Mouse (Mus musculus) heart, embryonic 13.5 days (tissue): ENCODE measurements around the gene Ank. TPM values are rescaled to one million over a fixed set of nuclear protein-coding genes. Genes with fewer than 3 reads are reported as not detected.
"Not testable (repeated sequence)": the region's sequence is repeated elsewhere in the genome, so short reads cannot be mapped to it uniquely, and the experiment has no call there.

Experiments
- ATAC-seq: fragments of 200-750 bp; cut with Nextera tagmentation; 2 replicates; pipeline ENCODE4 v1.8.0; 2017; ENCODE audit warnings: moderate TSS enrichment; ENCODE audit not compliant: insufficient number of reproducible peaks, low FRiP score, low TSS enrichment; ENCODE audit errors: extremely low read depth
- H3K27ac ChIP-seq: fragments of 300-500 bp; sonication (generic); replicated peaks from 2 replicates; pipeline ENCODE4 v1.5.1; 2015; ENCODE audit warnings: moderate library complexity, mild to moderate bottlenecking, inconsistent platforms
- H3K27me3 ChIP-seq: fragments of 300-500 bp; sonication (generic); replicated peaks from 2 replicates; pipeline ENCODE4 v1.6.1; 2015; ENCODE audit warnings: mild to moderate bottlenecking, inconsistent platforms
- H3K36me3 ChIP-seq: fragments of 300-500 bp; sonication (generic); 2 replicates; pipeline ENCODE4 v1.6.1; 2015; ENCODE audit warnings: mild to moderate bottlenecking, inconsistent platforms
- H3K4me1 ChIP-seq: fragments of 300-500 bp; sonication (generic); 2 replicates; pipeline ENCODE4 v1.6.1; 2015; ENCODE audit warnings: inconsistent platforms
- H3K4me2 ChIP-seq: fragments of 300-500 bp; sonication (generic); 2 replicates; pipeline ENCODE4 v1.6.1; 2015; ENCODE audit warnings: inconsistent platforms, mild to moderate bottlenecking, moderate library complexity
- H3K4me3 ChIP-seq: fragments of 300-500 bp; sonication (generic); 2 replicates; pipeline ENCODE4 v1.5.1; 2015; ENCODE audit warnings: moderate library complexity, mild to moderate bottlenecking, inconsistent platforms
- H3K9ac ChIP-seq: fragments of 300-500 bp; sonication (generic); 2 replicates; pipeline ENCODE4 v1.6.1; 2015; ENCODE audit warnings: inconsistent platforms, mild to moderate bottlenecking, moderate library complexity
- H3K9me3 ChIP-seq: fragments of 300-500 bp; sonication (generic); 2 replicates; pipeline ENCODE4 v1.6.1; 2016; ENCODE audit warnings: inconsistent platforms
- WGBS: fragments of 180-500 bp; shearing (Covaris S2); methylation state at CpG from one replicate; pipeline ENCODE4 v1.1.7; 2015; ENCODE audit warnings: mixed read lengths; 5-methylcytosine and 5-hydroxymethylcytosine counted together
- polyA plus RNA-seq: library from polyadenylated mRNA; unstranded; fragments of >200 nt; fragmentation: Nextera tagmentation; extraction: Ambion mirVana; gene quantifications from 2 replicates; pipeline ENCODE4 v1.2.1, GENCODE M21; 2015

Ank gene
- polyA plus RNA-seq, 1 experiment from 2014 or later = 9.1 TPM

DNA sequence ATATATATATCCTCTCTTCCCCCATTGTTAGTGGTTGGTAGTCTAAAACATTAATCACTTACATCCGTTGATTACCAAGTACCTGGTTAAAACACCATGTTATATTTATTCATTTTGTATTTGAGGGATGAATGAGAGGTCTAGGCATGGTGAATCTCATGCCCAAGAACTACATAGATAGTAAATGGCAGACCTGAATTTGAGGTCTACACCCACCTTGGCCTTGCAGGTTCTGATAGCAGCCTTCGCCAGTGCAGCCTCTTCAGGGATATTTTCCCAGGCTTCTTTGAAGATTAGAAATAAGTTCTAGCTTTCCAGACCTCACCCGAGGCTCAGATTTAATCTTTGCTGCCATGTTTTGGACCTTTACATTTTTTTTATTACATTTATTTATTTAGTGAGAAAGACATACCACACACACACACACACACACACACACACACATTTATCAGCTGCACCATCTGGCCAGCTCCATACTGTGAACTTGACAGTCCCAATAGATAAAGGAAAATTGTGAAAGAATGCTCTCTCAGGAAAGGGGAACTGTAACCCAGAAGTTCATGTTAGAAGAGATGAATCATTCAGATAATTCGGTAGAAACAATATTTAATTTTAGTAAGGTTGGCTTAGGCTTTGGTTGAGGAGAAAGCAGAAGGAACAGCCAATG, 2.5 kb downstream of the Ank start:
- ATAC-seq = no peak

DNA sequence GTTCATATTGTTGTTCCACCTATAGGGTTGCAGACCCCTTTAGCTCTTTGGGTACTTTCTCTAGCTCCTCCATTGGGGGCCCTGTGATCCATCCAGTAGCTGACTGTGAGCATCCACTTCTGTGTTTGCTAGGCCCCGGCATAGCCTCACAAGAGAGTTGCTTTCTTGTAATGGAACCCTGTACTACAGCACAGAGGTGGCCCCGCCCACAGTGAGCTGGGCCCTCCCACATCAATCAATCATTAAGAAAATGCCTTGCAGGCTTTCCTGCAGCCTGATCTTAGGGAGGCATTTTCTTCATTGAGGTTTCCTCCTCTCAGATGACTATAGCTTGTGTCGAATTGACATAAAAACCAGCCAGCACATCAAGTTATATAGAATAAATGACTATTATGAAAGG, 3.9 kb downstream of the Ank start:
- H3K36me3 ChIP-seq, H3K27me3 ChIP-seq, H3K4me3 ChIP-seq, H3K4me2 ChIP-seq, H3K9me3 ChIP-seq, H3K9ac ChIP-seq, H3K27ac ChIP-seq, ATAC-seq: not testable (repeated sequence)
- WGBS = 81% methylated on average over 3 of the region's 3 CpGs
- H3K4me1 ChIP-seq = peaks cover 21% of the 10 kb centered on the region

More for the DNA sequence above, 2.5 kb downstream of the Ank start:
- Histone ChIP-seq H3K27ac (no peak overlapping the region), H3K27me3 (no peaks in the 10 kb centered on the region), H3K9ac (no peak overlapping the region), H3K4me2 (no peak overlapping the region), H3K36me3 (no peaks in the 10 kb centered on the region; the same call in 1 of the 2 replicates), H3K4me1 (peaks cover 22% of the 10 kb centered on the region), H3K9me3 (peaks cover 3% of the 10 kb centered on the region; the same call in 1 of the 2 replicates), H3K4me3 (no peak overlapping the region)
- WGBS = 64% methylated on average over 4 of the region's 4 CpGs

DNA sequence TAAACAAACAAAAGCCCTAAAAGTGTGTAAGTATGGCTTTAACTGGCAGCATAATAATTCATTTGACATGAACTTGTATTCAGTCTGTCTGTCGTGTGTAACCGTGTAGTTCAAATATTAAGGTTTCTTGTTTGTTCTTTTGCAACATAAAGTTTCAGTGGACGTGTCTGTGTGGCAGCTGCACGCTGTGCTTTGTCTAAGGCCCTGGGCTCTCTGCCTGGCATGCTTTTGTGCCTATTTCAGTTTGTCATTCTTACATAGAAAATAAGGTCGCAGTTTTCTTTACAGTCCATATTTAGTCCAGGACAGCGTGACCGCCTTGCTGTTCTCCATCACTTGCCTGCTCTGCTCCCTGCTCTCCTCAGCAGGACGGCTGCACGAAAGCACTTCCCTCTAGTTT, 5.8 kb downstream of the Ank start:
- no peak overlapping the region for H3K9ac ChIP-seq
- H3K36me3 ChIP-seq = no peaks in the 10 kb centered on the region; the same call in 1 of the 2 replicates
- ATAC-seq = no peak
- 85% methylated on average over 9 of the region's 9 CpGs for WGBS
- H3K4me3 ChIP-seq = no peak overlapping the region
- H3K4me2 ChIP-seq = no peak overlapping the region
- H3K27me3 ChIP-seq = no peaks in the 10 kb centered on the region
- H3K4me1 ChIP-seq = peaks cover 34% of the 10 kb centered on the region
- peaks cover 3% of the 10 kb centered on the region; the same call in 1 of the 2 replicates for H3K9me3 ChIP-seq
- no peak overlapping the region for H3K27ac ChIP-seq

DNA sequence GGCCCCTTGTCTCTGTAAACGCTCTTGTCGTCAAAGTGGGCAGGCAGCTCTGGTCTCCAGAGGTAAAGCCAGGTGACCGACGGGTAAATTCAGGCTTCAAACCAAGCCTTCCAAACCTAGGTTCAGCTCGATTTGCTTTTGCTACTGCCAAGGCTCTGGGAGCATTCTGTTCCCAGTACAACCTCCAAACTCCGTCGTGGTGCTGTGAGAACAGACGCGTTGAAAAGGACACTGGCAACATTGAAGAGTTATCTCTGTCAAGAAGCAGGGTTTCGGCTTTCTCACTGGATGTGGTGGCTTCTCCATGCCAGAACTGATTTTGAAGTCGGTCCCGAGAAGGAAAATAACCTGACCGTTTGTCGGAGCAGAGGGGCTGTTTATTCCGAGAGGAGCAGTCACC, 9.5 kb downstream of the Ank start:
- no peaks in the 10 kb centered on the region for H3K27me3 ChIP-seq
- no peak overlapping the region for H3K27ac ChIP-seq
- H3K4me2 ChIP-seq = peak overlapping the region; percentile 48
- peak overlapping the region; percentile 44; the same call in 1 of the 2 replicates for H3K9ac ChIP-seq
- H3K4me1 ChIP-seq = peaks cover 43% of the 10 kb centered on the region
- H3K4me3 ChIP-seq = peak overlapping the region; percentile 9; the same call in 1 of the 2 replicates
- H3K9me3 ChIP-seq = peaks cover 3% of the 10 kb centered on the region; the same call in 1 of the 2 replicates
- ATAC-seq = no peak
- no peaks in the 10 kb centered on the region; the same call in 1 of the 2 replicates for H3K36me3 ChIP-seq
- WGBS = 55% methylated on average over 15 of the region's 15 CpGs

DNA sequence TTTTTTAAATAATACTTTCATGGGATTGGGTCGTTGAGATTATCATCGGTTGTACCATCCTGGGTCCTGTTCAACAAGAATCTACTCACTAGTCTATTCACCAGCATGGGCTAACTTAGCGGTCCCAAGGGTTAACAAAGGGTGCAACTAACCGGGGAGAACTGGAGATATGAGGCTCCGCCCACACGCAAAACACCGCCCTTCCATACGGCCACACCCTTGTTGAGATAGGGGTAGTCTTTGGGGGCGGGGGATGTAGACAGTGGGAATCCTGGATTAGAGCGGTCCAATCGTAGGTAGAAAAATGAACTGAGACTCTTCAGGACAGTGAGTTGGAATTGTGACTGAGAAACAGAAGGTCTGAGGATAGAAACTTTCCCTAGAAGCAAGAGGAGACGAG, 10.2 kb downstream of the Ank start:
- peak overlapping the region; percentile 48 for H3K4me2 ChIP-seq
- H3K4me1 ChIP-seq = peaks cover 47% of the 10 kb centered on the region
- ATAC-seq = no peak
- WGBS = 62% methylated on average over 12 of the region's 12 CpGs
- H3K36me3 ChIP-seq = no peaks in the 10 kb centered on the region
- no peak overlapping the region for H3K9ac ChIP-seq
- H3K9me3 ChIP-seq = no peaks in the 10 kb centered on the region
- H3K4me3 ChIP-seq = no peak overlapping the region
- no peak overlapping the region for H3K27ac ChIP-seq
- H3K27me3 ChIP-seq = no peaks in the 10 kb centered on the region

DNA sequence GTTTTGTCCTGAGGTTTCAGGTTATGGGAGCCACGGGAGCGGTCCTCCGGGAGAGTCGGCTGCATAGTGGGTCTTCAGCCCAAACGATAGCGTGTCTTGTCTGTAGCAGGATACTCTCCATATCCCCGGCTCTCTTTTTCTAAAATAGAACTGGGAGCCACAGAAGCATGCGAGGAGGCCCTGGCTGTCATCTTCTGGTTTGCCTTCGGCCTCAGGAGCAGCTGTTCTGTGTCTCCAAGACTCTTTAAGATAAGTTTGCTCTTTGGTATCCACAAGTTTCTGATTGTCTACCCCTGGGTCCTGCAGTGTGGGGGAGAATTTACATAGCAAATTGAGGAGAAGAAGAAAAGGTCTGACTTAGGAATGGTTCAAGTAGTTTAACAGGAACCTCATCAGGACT, 10.7 kb downstream of the Ank start:
- no peak for ATAC-seq
- Histone ChIP-seq H3K27ac (no peak overlapping the region), H3K36me3 (no peaks in the 10 kb centered on the region), H3K4me3 (no peak overlapping the region), H3K4me2 (peak overlapping the region; percentile 48), H3K27me3 (no peaks in the 10 kb centered on the region), H3K9me3 (no peaks in the 10 kb centered on the region), H3K9ac (no peak overlapping the region; the same call in 1 of the 2 replicates), H3K4me1 (peaks cover 52% of the 10 kb centered on the region)
- WGBS = 58% methylated on average over 9 of the region's 9 CpGs

DNA sequence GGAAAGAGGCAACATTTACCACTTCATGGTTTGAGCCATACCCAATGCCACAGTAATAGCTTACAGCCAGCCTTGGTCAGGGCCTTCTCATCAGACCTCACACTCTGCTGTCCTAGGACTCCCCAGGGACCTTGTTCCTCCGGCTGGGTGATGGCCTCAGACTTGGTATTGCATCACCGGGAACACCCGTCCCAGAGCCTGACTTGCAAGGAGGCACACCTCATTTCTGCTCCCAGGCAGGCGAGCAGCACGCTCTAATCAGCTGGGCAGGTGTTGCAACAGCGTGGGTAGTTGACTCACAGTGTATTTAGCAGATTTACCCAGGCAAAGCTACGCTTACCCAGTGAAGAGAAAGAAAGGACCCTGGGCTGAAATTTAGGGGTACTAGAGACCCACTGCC, 11.2 kb downstream of the Ank start:
- Histone ChIP-seq H3K36me3 (no peaks in the 10 kb centered on the region), H3K4me3 (no peak overlapping the region), H3K9ac (no peak overlapping the region), H3K27me3 (no peaks in the 10 kb centered on the region), H3K4me1 (peaks cover 55% of the 10 kb centered on the region), H3K27ac (no peak overlapping the region), H3K4me2 (no peak overlapping the region), H3K9me3 (no peaks in the 10 kb centered on the region)
- ATAC-seq = no peak
- 69% methylated on average over 7 of the region's 7 CpGs for WGBS

DNA sequence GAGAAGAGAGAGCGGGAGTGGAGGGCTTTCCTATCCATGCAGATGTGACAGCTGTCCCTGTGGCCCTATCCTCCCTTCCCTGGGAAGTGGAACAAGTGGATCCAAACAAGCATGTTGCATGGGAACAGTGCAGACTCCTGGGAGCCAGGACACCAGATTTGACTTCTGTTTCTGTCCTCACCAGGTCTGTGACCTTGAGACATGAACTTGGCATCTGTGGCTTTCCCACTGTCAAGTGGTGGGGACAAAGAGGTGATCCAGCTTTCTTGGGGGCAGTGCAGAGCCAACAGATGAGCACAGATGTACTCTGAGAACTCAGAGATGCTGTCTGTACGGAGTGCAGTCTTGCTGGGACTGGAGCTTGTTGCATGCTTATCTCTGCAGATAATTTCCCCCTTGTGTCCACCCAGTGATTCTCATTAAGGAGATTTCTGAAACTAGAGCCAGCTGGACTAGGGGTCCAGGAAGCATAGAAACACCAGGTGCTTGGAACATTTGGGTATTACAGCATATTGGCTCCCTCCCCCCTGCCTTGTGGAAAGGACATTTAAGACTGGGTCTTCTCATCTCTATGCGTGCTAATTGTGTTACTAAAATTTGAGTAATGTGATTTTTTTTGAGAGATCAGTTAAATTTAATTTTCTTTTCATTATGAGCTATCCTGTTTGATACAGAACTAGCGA, 14.0 kb downstream of the Ank start:
- Histone ChIP-seq H3K27me3 (no peaks in the 10 kb centered on the region), H3K4me3 (no peak overlapping the region), H3K9ac (no peak overlapping the region), H3K4me1 (peaks cover 63% of the 10 kb centered on the region), H3K9me3 (no peaks in the 10 kb centered on the region), H3K36me3 (no peaks in the 10 kb centered on the region), H3K27ac (peak overlapping the region; percentile 25; the same call in 1 of the 2 replicates), H3K4me2 (no peak overlapping the region)
- 59% methylated on average over 4 of the region's 4 CpGs for WGBS
- no peak for ATAC-seq

DNA sequence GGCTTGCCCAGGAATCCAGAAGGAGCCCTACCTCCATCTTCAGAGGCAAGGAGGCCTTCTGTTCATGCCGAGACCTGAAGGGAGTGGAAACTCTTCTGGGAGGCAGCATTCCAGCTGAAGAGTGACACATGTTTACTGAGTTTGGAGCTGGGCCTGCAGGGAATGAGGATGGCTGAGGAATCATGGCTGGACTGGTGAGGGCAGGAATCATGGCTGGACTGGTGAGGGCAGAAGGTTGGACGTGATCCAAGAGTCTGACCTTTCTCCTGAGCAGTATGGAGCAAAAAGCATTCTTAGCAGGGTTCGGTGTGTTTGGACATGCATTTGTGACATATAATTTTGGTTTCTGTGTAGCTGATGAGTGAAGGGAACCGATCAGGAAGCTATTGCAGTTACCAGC, 15.5 kb downstream of the Ank start:
- no peaks in the 10 kb centered on the region for H3K27me3 ChIP-seq
- no peak for ATAC-seq
- 60% methylated on average over 4 of the region's 4 CpGs for WGBS
- no peak overlapping the region for H3K9ac ChIP-seq
- H3K4me1 ChIP-seq = peaks cover 63% of the 10 kb centered on the region
- no peak overlapping the region for H3K4me2 ChIP-seq
- H3K36me3 ChIP-seq = no peaks in the 10 kb centered on the region
- H3K4me3 ChIP-seq = no peak overlapping the region
- no peak overlapping the region for H3K27ac ChIP-seq
- H3K9me3 ChIP-seq = no peaks in the 10 kb centered on the region

DNA sequence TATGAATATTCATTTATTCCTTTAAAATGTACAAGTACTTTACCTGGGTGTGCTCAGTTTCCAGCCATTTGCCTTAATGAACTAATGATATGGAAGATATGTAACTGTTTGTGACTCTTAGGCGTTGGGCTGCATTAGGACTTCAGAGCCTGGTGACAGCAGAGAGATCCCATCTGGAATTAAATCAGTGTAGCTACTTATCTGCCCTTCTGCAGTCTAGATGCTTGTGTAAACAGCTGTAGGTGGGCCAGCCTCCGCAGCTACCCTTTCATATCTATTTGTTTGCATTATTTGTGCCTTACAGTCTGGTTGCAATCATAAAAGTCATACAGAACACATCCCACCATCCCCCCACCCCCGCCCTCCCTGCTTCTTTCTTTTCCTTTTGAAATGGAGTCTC, 16.7 kb downstream of the Ank start:
- WGBS = 59% methylated on average over 3 of the region's 3 CpGs
- no peak for ATAC-seq
- H3K9me3 ChIP-seq = no peaks in the 10 kb centered on the region
- H3K4me3 ChIP-seq = no peak overlapping the region
- H3K9ac ChIP-seq = no peak overlapping the region
- H3K4me1 ChIP-seq = peaks cover 65% of the 10 kb centered on the region
- H3K27ac ChIP-seq = no peak overlapping the region
- H3K36me3 ChIP-seq = no peaks in the 10 kb centered on the region
- no peak overlapping the region for H3K4me2 ChIP-seq
- no peaks in the 10 kb centered on the region for H3K27me3 ChIP-seq

DNA sequence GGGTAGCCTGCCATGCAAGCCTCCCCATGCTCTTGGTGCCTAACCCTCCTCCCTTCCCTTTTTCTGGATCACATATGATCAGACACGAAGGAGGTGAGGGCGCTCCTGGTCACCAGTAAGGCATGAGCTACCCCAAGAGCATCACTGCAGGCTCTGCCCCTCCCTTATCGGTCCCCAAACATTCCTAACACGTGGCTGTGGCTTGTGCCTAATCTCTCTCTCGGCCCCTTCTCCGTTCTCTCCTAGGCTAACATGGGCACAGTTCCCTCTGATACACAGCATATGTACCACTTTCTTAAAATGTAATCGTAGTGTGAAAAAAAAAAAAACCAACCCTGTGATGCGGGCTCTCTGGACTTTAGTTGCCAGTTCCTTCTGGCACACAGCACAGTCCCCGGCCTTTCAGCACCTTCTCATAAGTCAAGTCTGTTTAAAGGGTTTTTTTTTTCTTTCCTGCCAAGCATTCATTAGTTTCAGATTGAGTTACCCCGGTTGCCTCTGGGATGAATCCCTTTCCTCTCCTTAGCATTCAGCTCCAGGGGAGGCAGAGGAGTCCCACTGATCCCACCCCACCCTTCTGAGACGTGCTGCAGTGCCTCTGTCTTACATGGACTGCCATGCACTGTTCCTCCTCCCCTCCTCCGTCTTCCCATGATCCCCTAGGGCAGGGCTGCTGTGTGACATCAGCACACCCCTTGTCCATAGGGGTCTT, 19.2 kb downstream of the Ank start:
- peak; percentile 49; the same call in 1 of the 2 replicates for ATAC-seq
- WGBS = 15% methylated on average over 12 of the region's 12 CpGs
- peak overlapping the region; percentile 48 for H3K9ac ChIP-seq
- H3K36me3 ChIP-seq = no peaks in the 10 kb centered on the region
- peaks cover 67% of the 10 kb centered on the region for H3K4me1 ChIP-seq
- H3K27me3 ChIP-seq = no peaks in the 10 kb centered on the region
- H3K4me3 ChIP-seq = no peak overlapping the region
- H3K4me2 ChIP-seq = peak overlapping the region; percentile 48
- H3K9me3 ChIP-seq = no peaks in the 10 kb centered on the region
- peak overlapping the region; percentile 58 for H3K27ac ChIP-seq
